Comparison of ENCODE assay signal across 22 mouse cellular contexts in genomic region chr8:26487866-26488265, GRCm38 (mm10).
DNase-seq lines count a peak whose midpoint lies in the region; ATAC-seq lines count a peak whose summit lies in the region.
"Had no signal": no experiment of that assay in that cellular context is flagged by ENCODE, and none has a peak within 500 bp of the region (broad histone marks: within the 10 kb centered on the region; RNA-seq: fewer than 3 reads in every experiment).

No protein-coding gene starts in this region.

- 86% methylated on average over 7 of the region's 7 CpGs for WGBS in heart, embryonic 10.5 days
- 84% methylated on average over 7 of the region's 7 CpGs for WGBS in lung, embryonic 15.5 days
- WGBS in lung, embryonic 16.5 days = 80% methylated on average over 7 of the region's 7 CpGs

- H3K4me2 ChIP-seq in lung, embryonic 15.5 days = no peak overlapping the region
- H3K4me2 ChIP-seq in lung, embryonic 16.5 days (ENCODE audit: low read depth, low read length) = no peak overlapping the region

- intact Hi-C loops in heart, postnatal 14 days (cut with DNase I) = no loop called here

- no peak overlapping the region for H3K4me3 ChIP-seq in heart, embryonic 10.5 days
- no peak overlapping the region for H3K4me3 ChIP-seq in lung, embryonic 15.5 days
- H3K4me3 ChIP-seq in lung, embryonic 16.5 days (ENCODE audit: low read length) = no peak overlapping the region

- ATAC-seq in lung, embryonic 15.5 days (ENCODE audit: borderline replicate concordance, extremely low read depth, low FRiP score, low TSS enrichment) = no peak
- ATAC-seq in lung, embryonic 16.5 days (ENCODE audit: low read depth) = no peak; the same call in 1 of the 2 replicates
- ATAC-seq: activated CD4-positive, CD25-positive, alpha-beta regulatory T cell, adult 4 months; CD4-positive, CD25-positive, alpha-beta regulatory T cell, adult 4 months; Patski had no signal

- H3K36me3 ChIP-seq in heart, embryonic 10.5 days = no peaks in the 10 kb centered on the region
- no peaks in the 10 kb centered on the region for H3K36me3 ChIP-seq in lung, embryonic 15.5 days
- no peaks in the 10 kb centered on the region for H3K36me3 ChIP-seq in lung, embryonic 16.5 days (ENCODE audit: control insufficient read depth, insufficient read depth, low read length)
- H3K36me3 ChIP-seq: G1E had no signal

- peaks cover 5% of the 10 kb centered on the region; the same call in 1 of the 2 replicates for H3K27me3 ChIP-seq in heart, embryonic 10.5 days (ENCODE audit: insufficient read depth, poor library complexity, severe bottlenecking)
- H3K27me3 ChIP-seq in lung, embryonic 15.5 days = no peaks in the 10 kb centered on the region
- H3K27me3 ChIP-seq in lung, embryonic 16.5 days (ENCODE audit: control insufficient read depth, insufficient read depth, low read depth, low read length) = no peaks in the 10 kb centered on the region
- H3K27me3 ChIP-seq: CH12.LX had no signal

- H3K9ac ChIP-seq in lung, embryonic 15.5 days = no peak overlapping the region
- no peak overlapping the region for H3K9ac ChIP-seq in lung, embryonic 16.5 days (ENCODE audit: low read length)

- peak; percentile 69 for DNase-seq in heart, adult 11 months
- DNase-seq in heart, postnatal 14 days = no peak
- peak; percentile 66 for DNase-seq in heart, embryonic 10.5 days (ENCODE audit: low spot score)
- no peak for DNase-seq in heart, adult 8-10 months (ENCODE audit: low spot score)
- DNase-seq in lung, postnatal 14 days = no peak
- no peak for DNase-seq in lung, postnatal 36 days
- DNase-seq: adrenal gland, adult 2 months; adrenal gland, adult 8-10 months; adrenal gland, postnatal 10 days; adrenal gland, postnatal 14 days; adrenal gland, postnatal 25 days; adrenal gland, postnatal 36 days; B cell, adult 2 months; cerebellum, adult 11 months; cerebellum, adult 11-12 months had no signal

- no peaks in the 10 kb centered on the region for H3K9me3 ChIP-seq in heart, embryonic 10.5 days
- H3K9me3 ChIP-seq in lung, embryonic 15.5 days = no peaks in the 10 kb centered on the region
- no peaks in the 10 kb centered on the region for H3K9me3 ChIP-seq in lung, embryonic 16.5 days (ENCODE audit: control insufficient read depth, low read length)
- H3K9me3 ChIP-seq: G1E had no signal

- no peak overlapping the region for H3K27ac ChIP-seq in heart, embryonic 10.5 days
- H3K27ac ChIP-seq in lung, embryonic 15.5 days = 0 out of 2 replicates have a peak overlapping the region, but pooled peaks have one; percentile 17
- peak overlapping the region; percentile 31; the same call in 1 of the 2 replicates for H3K27ac ChIP-seq in lung, embryonic 16.5 days (ENCODE audit: low read length)

- H3K4me1 ChIP-seq in heart, embryonic 10.5 days = no peaks in the 10 kb centered on the region
- H3K4me1 ChIP-seq in lung, embryonic 15.5 days = peaks cover 7% of the 10 kb centered on the region; the same call in 1 of the 2 replicates
- H3K4me1 ChIP-seq in lung, embryonic 16.5 days (replicated peaks; ENCODE audit: control insufficient read depth, insufficient read depth, low read length) = peaks cover 6% of the 10 kb centered on the region

Comparison
In these comparisons a context has a peak if more than half of its experiments do, and no peak if none do; other contexts are left out.
1. DNase-seq: peak in heart, adult 11 months (single experiment) and heart, embryonic 10.5 days (single experiment); none in heart, postnatal 14 days (0 of 2), heart, adult 8-10 months (single experiment), lung, postnatal 14 days (single experiment) and lung, postnatal 36 days (single experiment).